In genomic region chr11:93997141-93997775, GRCm38 (mm10) we compare ENCODE assay signal across 8 mouse cellular contexts. TPM values are rescaled to one million over a fixed set of nuclear protein-coding genes. Genes with fewer than 3 reads are reported as not detected.
DNase-seq lines count a peak whose midpoint lies in the region; ATAC-seq lines count a peak whose summit lies in the region.

No protein-coding gene starts in this region.

- H3K36me3 ChIP-seq in forebrain, embryonic 13.5 days (ENCODE audit: poor library complexity, severe bottlenecking) = no peaks in the 10 kb centered on the region
- no peaks in the 10 kb centered on the region for H3K36me3 ChIP-seq in hindbrain, embryonic 13.5 days
- no peaks in the 10 kb centered on the region for H3K36me3 ChIP-seq in midbrain, embryonic 15.5 days (replicated peaks)

- peak overlapping the region; percentile 83 for H3K9ac ChIP-seq in forebrain, embryonic 13.5 days
- H3K9ac ChIP-seq in hindbrain, embryonic 13.5 days = peak overlapping the region; percentile 92
- peak overlapping the region; percentile 90; the same call in 1 of the 2 replicates for H3K9ac ChIP-seq in midbrain, embryonic 15.5 days

- no peaks in the 10 kb centered on the region for H3K27me3 ChIP-seq in forebrain, embryonic 13.5 days
- H3K27me3 ChIP-seq in hindbrain, embryonic 13.5 days = 0 out of 2 replicates have a peak, but pooled peaks cover 6% of the 10 kb centered on the region
- no peaks in the 10 kb centered on the region for H3K27me3 ChIP-seq in midbrain, embryonic 15.5 days (replicated peaks)

- peaks cover 38% of the 10 kb centered on the region for H3K4me1 ChIP-seq in forebrain, embryonic 13.5 days
- peaks cover 37% of the 10 kb centered on the region for H3K4me1 ChIP-seq in hindbrain, embryonic 13.5 days (replicated peaks)
- peaks cover 36% of the 10 kb centered on the region for H3K4me1 ChIP-seq in midbrain, embryonic 15.5 days

- peak; percentile 7 for DNase-seq in layer of hippocampus, adult 11-12 months (ENCODE audit: low spot score)
- DNase-seq in layer of hippocampus, adult 9-11 months = no peak
- peak; percentile 43 for DNase-seq in adipocyte (ENCODE audit: low spot score)
- peak; percentile 47 for DNase-seq in liver
- DNase-seq in yolk sac, embryonic 10.5 days (ENCODE audit: low spot score) = peak; percentile 90

- 14% methylated on average over 13 of the region's 13 CpGs for WGBS in forebrain, embryonic 13.5 days
- 40% methylated on average over 13 of the region's 13 CpGs for WGBS in hindbrain, embryonic 13.5 days
- 34% methylated on average over 13 of the region's 13 CpGs for WGBS in midbrain, embryonic 15.5 days

- H3K4me2 ChIP-seq in forebrain, embryonic 13.5 days = peak overlapping the region; percentile 99
- H3K4me2 ChIP-seq in hindbrain, embryonic 13.5 days = peak overlapping the region; percentile 96
- H3K4me2 ChIP-seq in midbrain, embryonic 15.5 days = peak overlapping the region; percentile 68

- ATAC-seq in forebrain, embryonic 13.5 days = no peak
- no peak for ATAC-seq in hindbrain, embryonic 13.5 days (ENCODE audit: low FRiP score)
- ATAC-seq in midbrain, embryonic 15.5 days (replicated peaks) = no peak

- H3K4me3 ChIP-seq in forebrain, embryonic 13.5 days = peak overlapping the region; percentile 88
- H3K4me3 ChIP-seq in hindbrain, embryonic 13.5 days = peak overlapping the region; percentile 96
- H3K4me3 ChIP-seq in midbrain, embryonic 15.5 days = peak overlapping the region; percentile 98

- H3K27ac ChIP-seq in forebrain, embryonic 13.5 days = no peak overlapping the region
- no peak overlapping the region for H3K27ac ChIP-seq in hindbrain, embryonic 13.5 days
- H3K27ac ChIP-seq in midbrain, embryonic 15.5 days = no peak overlapping the region

- no peaks in the 10 kb centered on the region for H3K9me3 ChIP-seq in forebrain, embryonic 13.5 days (replicated peaks)
- no peaks in the 10 kb centered on the region for H3K9me3 ChIP-seq in hindbrain, embryonic 13.5 days
- H3K9me3 ChIP-seq in midbrain, embryonic 15.5 days = no peaks in the 10 kb centered on the region

RNA-seq across cellular contexts. Expression of gene Spag9, which starts 1.4 kb away (rescaled TPM):
- 89.3 and 93.1 TPM in 2 replicates for polyA plus RNA-seq in forebrain, embryonic 13.5 days (2015; fragmentation: Nextera tagmentation; extraction: Ambion mirVana)
- polyA plus RNA-seq in hindbrain, embryonic 13.5 days (2015; fragmentation: Nextera tagmentation; extraction: Ambion mirVana) = 96.8 and 98.6 TPM in 2 replicates
- 85.5 and 88.9 TPM in 2 replicates for polyA plus RNA-seq in midbrain, embryonic 15.5 days (2015; fragmentation: Nextera tagmentation; extraction: Ambion mirVana)

RNA-seq across cellular contexts. Expression of gene Nme1, which starts 28.9 kb away (rescaled TPM):
- polyA plus RNA-seq in forebrain, embryonic 13.5 days (2015; fragmentation: Nextera tagmentation; extraction: Ambion mirVana) = 319 and 332 TPM in 2 replicates
- 340 and 371 TPM in 2 replicates for polyA plus RNA-seq in hindbrain, embryonic 13.5 days (2015; fragmentation: Nextera tagmentation; extraction: Ambion mirVana)
- polyA plus RNA-seq in midbrain, embryonic 15.5 days (2015; fragmentation: Nextera tagmentation; extraction: Ambion mirVana) = 473 and 498 TPM in 2 replicates

RNA-seq across cellular contexts. Expression of gene Gm20390, which starts 29.2 kb away (rescaled TPM):
- 455 and 467 TPM in 2 replicates for polyA plus RNA-seq in forebrain, embryonic 13.5 days (2015; fragmentation: Nextera tagmentation; extraction: Ambion mirVana)
- polyA plus RNA-seq in hindbrain, embryonic 13.5 days (2015; fragmentation: Nextera tagmentation; extraction: Ambion mirVana) = 351 and 358 TPM in 2 replicates
- 299 and 314 TPM in 2 replicates for polyA plus RNA-seq in midbrain, embryonic 15.5 days (2015; fragmentation: Nextera tagmentation; extraction: Ambion mirVana)

RNA-seq across cellular contexts. Expression of gene Nme2, which starts 41.2 kb away (rescaled TPM):
- 98.8 and 116 TPM in 2 replicates for polyA plus RNA-seq in forebrain, embryonic 13.5 days (2015; fragmentation: Nextera tagmentation; extraction: Ambion mirVana)
- 80.5 and 81.5 TPM in 2 replicates for polyA plus RNA-seq in hindbrain, embryonic 13.5 days (2015; fragmentation: Nextera tagmentation; extraction: Ambion mirVana)
- 68.6 and 70.3 TPM in 2 replicates for polyA plus RNA-seq in midbrain, embryonic 15.5 days (2015; fragmentation: Nextera tagmentation; extraction: Ambion mirVana)
